Mouse (Mus musculus) neural tube, embryonic 12.5 days (tissue): ENCODE data around the gene Ube3a. TPM values are rescaled to one million over a fixed set of nuclear protein-coding genes. Genes with fewer than 3 reads are reported as not detected.

ENCODE experiments used
- ATAC-seq: fragments of 200-750 bp; cut with Nextera tagmentation; 2 replicates; pipeline ENCODE4 v1.8.0; 2017; ENCODE audit warnings: low read depth, mild to moderate bottlenecking, moderate TSS enrichment, moderate library complexity; ENCODE audit not compliant: low FRiP score
- H3K27ac ChIP-seq: fragments of 300-500 bp; sonication (generic); 2 replicates; pipeline ENCODE4 v1.5.1; 2016
- H3K27me3 ChIP-seq: fragments of 300-500 bp; sonication (generic); replicated peaks from 2 replicates; pipeline ENCODE4 v1.6.1; 2016; ENCODE audit warnings: mild to moderate bottlenecking
- H3K36me3 ChIP-seq: fragments of 300-500 bp; sonication (generic); 2 replicates; pipeline ENCODE4 v1.6.1; 2016; ENCODE audit warnings: mild to moderate bottlenecking
- H3K4me1 ChIP-seq: fragments of 300-500 bp; sonication (generic); 2 replicates; pipeline ENCODE4 v1.6.1; 2016
- H3K4me2 ChIP-seq: fragments of 300-500 bp; sonication (generic); replicated peaks from 2 replicates; pipeline ENCODE4 v1.6.1; 2016; ENCODE audit warnings: mild to moderate bottlenecking
- H3K4me3 ChIP-seq: fragments of 300-500 bp; sonication (generic); 2 replicates; pipeline ENCODE4 v1.5.1; 2016
- H3K9ac ChIP-seq: fragments of 300-500 bp; sonication (generic); 2 replicates; pipeline ENCODE4 v1.6.1; 2016; ENCODE audit warnings: mild to moderate bottlenecking
- H3K9me3 ChIP-seq: fragments of 300-500 bp; sonication (generic); 2 replicates; pipeline ENCODE4 v1.6.1; 2016; ENCODE audit warnings: mild to moderate bottlenecking
- WGBS: fragments of 180-500 bp; shearing (Covaris S2); methylation state at CpG from one replicate; pipeline ENCODE4 v1.1.7; 2016; 5-methylcytosine and 5-hydroxymethylcytosine counted together
- polyA plus RNA-seq: library from polyadenylated mRNA; unstranded; fragments of >200 nt; fragmentation: Nextera tagmentation; extraction: Ambion mirVana; gene quantifications from 2 replicates; pipeline ENCODE4 v1.2.1, GENCODE M21; 2016

The Ube3a gene
- polyA plus RNA-seq = 209 and 225 TPM in 2 replicates

GRCm38 (mm10) chr7:59228045-59228865 lies at the start of gene Ube3a:
TSS of gene Ube3a (plus strand) at chr7:59228750.
- WGBS = under 1% methylated on average over 50 of the region's 50 CpGs
- Histone ChIP-seq H3K27ac (peak within 1 kb of the TSS; percentile 97), H3K27me3 (no peaks in the 10 kb centered on the region), H3K9ac (peak within 1 kb of the TSS; percentile 97), H3K4me1 (0 out of 2 replicates have a peak, but pooled peaks cover 8% of the 10 kb centered on the region), H3K9me3 (no peaks in the 10 kb centered on the region), H3K4me3 (peak within 1 kb of the TSS; percentile 99), H3K4me2 (peak within 1 kb of the TSS; percentile 66), H3K36me3 (no peaks in the 10 kb centered on the region)
- peak; percentile 97 for ATAC-seq

DNA sequence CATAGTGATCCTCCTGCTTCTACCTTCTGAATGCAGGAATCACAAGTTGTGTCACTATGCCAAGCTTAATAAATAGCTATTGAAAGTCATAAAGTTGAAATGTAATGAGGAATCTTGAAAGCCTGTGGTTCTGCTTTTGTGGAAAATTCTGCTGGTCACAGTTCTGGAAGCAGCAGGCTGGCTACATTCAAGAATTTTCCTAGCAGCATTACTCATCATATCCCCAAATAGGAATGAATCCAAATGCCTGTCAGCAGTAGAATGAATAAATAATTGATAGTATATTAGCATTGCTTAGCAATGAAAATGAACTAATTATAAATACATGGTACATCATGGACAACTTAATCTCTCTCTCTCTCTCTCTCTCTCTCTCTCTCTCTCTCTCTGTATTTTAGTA lies 35.7 kb upstream of the Ube3a start:
- no peaks in the 10 kb centered on the region for H3K4me1 ChIP-seq
- H3K27ac ChIP-seq = no peak overlapping the region
- no peaks in the 10 kb centered on the region for H3K27me3 ChIP-seq
- no peak overlapping the region for H3K4me3 ChIP-seq
- H3K36me3 ChIP-seq = no peaks in the 10 kb centered on the region
- no peak overlapping the region for H3K9ac ChIP-seq
- no peak overlapping the region for H3K4me2 ChIP-seq
- no peak for ATAC-seq
- no peaks in the 10 kb centered on the region for H3K9me3 ChIP-seq

GRCm38 (mm10) chr7:59214911-59215310 lies 13.6 kb upstream of the Ube3a start:
- peaks cover 7% of the 10 kb centered on the region for H3K9me3 ChIP-seq
- H3K4me3 ChIP-seq = no peak overlapping the region
- ATAC-seq = no peak
- WGBS = 76% methylated on average over 1 of the region's 1 CpGs
- H3K27me3 ChIP-seq = no peaks in the 10 kb centered on the region
- no peaks in the 10 kb centered on the region for H3K4me1 ChIP-seq
- H3K9ac ChIP-seq = no peak overlapping the region
- no peaks in the 10 kb centered on the region for H3K36me3 ChIP-seq
- H3K4me2 ChIP-seq = no peak overlapping the region
- H3K27ac ChIP-seq = no peak overlapping the region

DNA sequence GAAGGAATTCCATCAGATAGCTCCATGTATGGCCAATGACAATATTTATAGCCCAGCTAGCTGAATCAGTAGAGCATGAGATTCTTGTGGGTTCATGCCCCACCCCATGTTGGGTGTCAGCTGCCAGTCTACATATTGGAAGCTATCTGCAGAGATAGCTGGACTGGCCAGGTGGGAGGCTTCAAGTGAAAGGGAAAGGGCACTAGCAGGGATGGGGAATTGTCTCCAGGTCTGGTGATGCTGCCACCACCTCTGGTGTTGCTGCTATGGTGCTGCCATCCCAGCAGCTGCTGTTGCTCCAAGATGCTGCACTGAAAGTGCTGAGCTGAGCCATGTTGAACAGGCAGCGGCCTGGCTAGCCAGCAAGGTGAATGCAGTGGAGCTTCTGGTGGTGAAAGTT lies 7.3 kb upstream of the Ube3a start:
- Histone ChIP-seq H3K27ac (no peak overlapping the region), H3K4me3 (no peak overlapping the region), H3K36me3 (no peaks in the 10 kb centered on the region), H3K9me3 (no peaks in the 10 kb centered on the region), H3K4me2 (no peak overlapping the region), H3K9ac (no peak overlapping the region), H3K27me3 (no peaks in the 10 kb centered on the region), H3K4me1 (no peaks in the 10 kb centered on the region)
- WGBS = 82% methylated on average over 1 of the region's 1 CpGs
- ATAC-seq = no peak

DNA sequence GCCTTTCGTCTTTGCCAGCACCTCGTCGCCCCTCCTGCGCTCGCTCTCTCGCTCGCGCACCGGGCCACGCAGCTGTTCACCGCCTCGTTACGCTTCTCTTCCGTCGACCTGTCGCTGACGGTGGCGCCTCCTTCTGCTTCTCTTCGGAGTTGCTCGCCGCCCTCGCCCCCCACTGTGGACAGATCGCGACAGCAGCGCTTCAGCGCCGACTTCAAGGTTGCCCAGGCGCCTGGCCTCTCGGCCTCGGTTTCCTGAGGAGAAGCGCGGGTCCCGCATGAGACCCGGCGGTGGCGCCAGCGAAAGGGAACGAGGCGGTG lies 274 bp downstream of the Ube3a start:
- peak; percentile 80; the same call in 1 of the 2 replicates for ATAC-seq
- Histone ChIP-seq H3K9me3 (no peaks in the 10 kb centered on the region), H3K4me1 (0 out of 2 replicates have a peak, but pooled peaks cover 8% of the 10 kb centered on the region), H3K27ac (peak overlapping the region; percentile 97), H3K27me3 (no peaks in the 10 kb centered on the region), H3K4me3 (peak overlapping the region; percentile 99), H3K4me2 (peak overlapping the region; percentile 66), H3K36me3 (no peaks in the 10 kb centered on the region), H3K9ac (peak overlapping the region; percentile 97)
- WGBS = under 1% methylated on average over 39 of the region's 39 CpGs

DNA sequence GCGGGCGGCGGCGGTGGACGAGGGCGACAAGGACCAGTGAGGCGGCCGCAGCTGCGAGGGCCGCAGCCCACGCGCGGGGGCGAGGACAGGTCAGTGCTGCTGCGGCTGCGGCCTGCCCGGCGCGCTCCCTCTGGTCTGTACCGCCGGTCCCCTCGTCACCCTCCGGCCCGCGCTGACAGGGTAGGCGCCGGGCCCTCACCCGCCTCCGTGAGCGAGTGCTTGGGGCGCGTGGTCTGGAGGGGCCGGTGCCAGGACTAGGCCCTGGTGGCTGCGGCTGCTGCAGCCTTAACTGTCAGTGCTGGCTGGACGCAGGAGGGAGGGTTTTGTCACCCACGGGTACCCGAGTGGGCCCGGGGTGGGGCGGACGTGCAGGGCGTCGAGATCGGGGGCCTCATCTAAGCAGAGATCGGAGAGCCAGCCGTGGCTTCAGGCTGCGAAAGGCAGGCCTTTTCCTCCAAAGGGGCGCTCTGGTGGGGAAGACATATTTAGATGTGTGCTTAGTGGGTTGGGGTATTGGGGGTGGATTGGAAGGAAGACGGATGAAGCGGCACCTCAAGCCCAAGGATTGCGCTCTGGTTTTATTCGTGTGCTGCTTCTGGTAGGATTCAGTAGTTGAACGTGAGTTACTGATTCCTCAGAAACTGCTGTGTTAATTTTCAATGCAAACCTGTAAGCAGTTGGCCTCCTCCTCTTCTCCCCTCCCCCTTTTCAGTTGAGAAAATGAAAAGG lies 797 bp downstream of the Ube3a start:
- Histone ChIP-seq H3K9ac (peak overlapping the region; percentile 97), H3K4me3 (peak overlapping the region; percentile 99), H3K27me3 (no peaks in the 10 kb centered on the region), H3K4me2 (peak overlapping the region; percentile 66), H3K4me1 (0 out of 2 replicates have a peak, but pooled peaks cover 8% of the 10 kb centered on the region), H3K27ac (peak overlapping the region; percentile 97), H3K9me3 (no peaks in the 10 kb centered on the region), H3K36me3 (no peaks in the 10 kb centered on the region)
- peak; percentile 77 for ATAC-seq
- WGBS = under 1% methylated on average over 52 of the region's 52 CpGs

DNA sequence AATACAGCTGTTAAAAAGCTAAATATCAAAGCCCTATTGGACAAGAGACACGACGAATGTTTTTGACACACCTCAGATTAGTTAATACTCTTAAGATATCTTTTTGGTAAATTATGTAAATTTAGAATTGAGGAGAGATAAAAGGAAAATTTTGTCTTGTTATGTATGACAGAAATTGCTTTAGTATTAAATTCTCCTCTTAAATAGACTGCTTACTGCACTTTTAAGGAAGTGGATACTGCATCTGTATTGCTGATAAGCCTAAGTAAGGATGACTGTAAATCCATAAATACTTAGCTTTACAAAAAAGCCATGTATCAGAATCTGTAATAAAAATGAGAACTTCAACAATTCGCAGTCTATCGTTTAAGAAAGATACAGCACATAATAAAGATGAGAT lies 1.8 kb downstream of the Ube3a start:
- Histone ChIP-seq H3K36me3 (no peaks in the 10 kb centered on the region), H3K4me1 (peaks cover 8% of the 10 kb centered on the region; the same call in 1 of the 2 replicates), H3K4me3 (peak overlapping the region; percentile 99), H3K4me2 (peak overlapping the region; percentile 66), H3K27me3 (no peaks in the 10 kb centered on the region), H3K9me3 (no peaks in the 10 kb centered on the region), H3K27ac (no peak overlapping the region), H3K9ac (peak overlapping the region; percentile 97; the same call in 1 of the 2 replicates)
- WGBS = 60% methylated on average over 4 of the region's 4 CpGs
- ATAC-seq = no peak

DNA sequence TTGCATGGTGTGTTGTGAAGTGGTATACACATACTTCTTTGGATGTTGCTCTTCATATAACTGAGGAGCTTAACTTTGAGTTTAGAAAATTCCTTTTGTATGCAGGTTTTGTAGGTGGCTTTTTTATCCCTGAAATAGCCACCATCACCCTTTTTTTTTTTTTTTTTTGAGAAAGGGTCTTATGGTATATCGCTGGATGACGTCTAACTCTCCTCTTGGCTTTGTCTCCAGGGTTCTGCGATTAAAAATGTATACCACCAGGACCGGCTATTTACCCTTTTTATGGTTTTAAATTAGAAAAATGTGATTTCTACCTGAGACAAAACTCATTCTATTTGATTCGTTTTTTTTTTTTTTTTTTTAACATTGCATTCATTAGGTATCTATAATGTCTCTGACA lies 2.2 kb downstream of the Ube3a start:
- Histone ChIP-seq H3K9me3 (no peaks in the 10 kb centered on the region), H3K36me3 (no peaks in the 10 kb centered on the region), H3K4me1 (peaks cover 8% of the 10 kb centered on the region; the same call in 1 of the 2 replicates), H3K27me3 (no peaks in the 10 kb centered on the region), H3K9ac (no peak overlapping the region), H3K4me2 (peak overlapping the region; percentile 66), H3K4me3 (no peak overlapping the region), H3K27ac (no peak overlapping the region)
- no peak for ATAC-seq
- 59% methylated on average over 5 of the region's 5 CpGs for WGBS

- no peaks in the 10 kb centered on the region for H3K9me3 ChIP-seq
- H3K4me3 ChIP-seq = no peak overlapping the region
- H3K4me2 ChIP-seq = peak overlapping the region; percentile 36
Measured at GRCm38 (mm10) chr7:59231960-59232359, 3.4 kb downstream of the Ube3a start.

GRCm38 (mm10) chr7:59234773-59235401 lies 6.3 kb downstream of the Ube3a start:
- H3K27me3 ChIP-seq = no peaks in the 10 kb centered on the region

More at GRCm38 (mm10) chr7:59231960-59232359, 3.4 kb downstream of the Ube3a start:
- H3K4me1 ChIP-seq = peaks cover 8% of the 10 kb centered on the region; the same call in 1 of the 2 replicates
- H3K36me3 ChIP-seq = no peaks in the 10 kb centered on the region
- no peak for ATAC-seq
- no peak overlapping the region for H3K27ac ChIP-seq
- H3K27me3 ChIP-seq = no peaks in the 10 kb centered on the region
- no peak overlapping the region for H3K9ac ChIP-seq
- WGBS = 83% methylated on average over 1 of the region's 1 CpGs

DNA sequence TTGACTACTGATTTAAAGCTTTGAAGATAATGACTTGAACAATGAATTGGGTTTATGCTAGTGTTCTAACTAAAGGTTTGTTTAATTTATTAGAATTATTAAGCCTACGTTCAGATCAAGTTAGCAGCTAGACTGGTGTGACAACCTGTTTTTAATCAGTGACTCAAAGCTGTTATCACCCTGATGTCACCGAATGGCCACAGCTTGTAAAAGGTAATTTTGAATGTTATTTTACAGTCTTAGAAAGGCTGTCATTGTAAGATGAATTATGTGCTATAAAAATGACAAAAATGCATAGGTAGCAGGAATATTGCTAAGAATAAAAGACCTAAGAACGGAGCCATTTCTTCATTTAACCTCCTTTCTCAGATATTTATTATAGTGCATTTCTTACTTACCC lies 14.7 kb downstream of the Ube3a start:
- Histone ChIP-seq H3K27ac (no peak overlapping the region), H3K36me3 (no peaks in the 10 kb centered on the region), H3K4me2 (no peak overlapping the region), H3K27me3 (no peaks in the 10 kb centered on the region), H3K9me3 (no peaks in the 10 kb centered on the region), H3K4me3 (no peak overlapping the region), H3K9ac (no peak overlapping the region), H3K4me1 (no peaks in the 10 kb centered on the region)
- no peak for ATAC-seq
- 80% methylated on average over 3 of the region's 3 CpGs for WGBS

More at GRCm38 (mm10) chr7:59234773-59235401, 6.3 kb downstream of the Ube3a start:
- H3K4me3 ChIP-seq = no peak overlapping the region
- H3K4me1 ChIP-seq = peaks cover 8% of the 10 kb centered on the region; the same call in 1 of the 2 replicates
- H3K27ac ChIP-seq = no peak overlapping the region
- H3K9me3 ChIP-seq = no peaks in the 10 kb centered on the region
- no peak for ATAC-seq
- WGBS = 95% methylated on average over 8 of the region's 8 CpGs
- H3K36me3 ChIP-seq = no peaks in the 10 kb centered on the region
- H3K9ac ChIP-seq = no peak overlapping the region
- no peak overlapping the region for H3K4me2 ChIP-seq

DNA sequence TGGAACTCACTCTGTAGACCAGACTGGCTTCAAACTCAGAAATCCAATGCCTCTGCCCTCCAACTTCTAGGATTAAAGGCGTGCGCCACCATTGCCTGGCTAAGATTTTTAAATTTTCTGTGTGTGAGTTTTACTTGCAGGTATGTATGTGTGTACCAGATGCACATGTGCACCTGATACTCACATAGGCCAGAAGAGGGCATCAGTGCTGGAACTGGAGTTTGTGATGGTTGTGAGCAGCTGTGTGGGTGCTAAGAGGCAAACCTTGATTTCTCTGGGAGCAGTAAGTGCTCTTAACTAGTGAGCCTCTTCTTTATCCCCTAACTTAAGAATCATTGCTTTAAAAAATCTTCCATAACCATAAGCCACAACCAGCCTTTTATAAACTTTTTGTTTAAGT lies 17.0 kb downstream of the Ube3a start:
- 89% methylated on average over 2 of the region's 2 CpGs for WGBS
- Histone ChIP-seq H3K36me3 (0 out of 2 replicates have a peak, but pooled peaks cover 2% of the 10 kb centered on the region), H3K27ac (no peak overlapping the region), H3K27me3 (no peaks in the 10 kb centered on the region), H3K4me1 (no peaks in the 10 kb centered on the region), H3K9ac (no peak overlapping the region), H3K4me2 (no peak overlapping the region), H3K4me3 (no peak overlapping the region), H3K9me3 (no peaks in the 10 kb centered on the region)
- ATAC-seq = no peak
